Mouse (Mus musculus): ENCODE measurements at regions not wholly inside any gene's neighbourhood (a gene's known extent, or its start where the extent isn't known, plus 50 kb on each side); places are given as distances from the start of the nearest gene placed in this dataset.

GRCm38 (mm10) chr11:19073265-19073664 is 54.5 kb upstream of the Meis1 start:
- DNase-seq (ENCODE audit: low spot score), result no peak

- no peak for DNase-seq (ENCODE audit: low spot score)
Observed at GRCm38 (mm10) chr11:19073887-19074564, 55.2 kb upstream of the Meis1 start.

DNA sequence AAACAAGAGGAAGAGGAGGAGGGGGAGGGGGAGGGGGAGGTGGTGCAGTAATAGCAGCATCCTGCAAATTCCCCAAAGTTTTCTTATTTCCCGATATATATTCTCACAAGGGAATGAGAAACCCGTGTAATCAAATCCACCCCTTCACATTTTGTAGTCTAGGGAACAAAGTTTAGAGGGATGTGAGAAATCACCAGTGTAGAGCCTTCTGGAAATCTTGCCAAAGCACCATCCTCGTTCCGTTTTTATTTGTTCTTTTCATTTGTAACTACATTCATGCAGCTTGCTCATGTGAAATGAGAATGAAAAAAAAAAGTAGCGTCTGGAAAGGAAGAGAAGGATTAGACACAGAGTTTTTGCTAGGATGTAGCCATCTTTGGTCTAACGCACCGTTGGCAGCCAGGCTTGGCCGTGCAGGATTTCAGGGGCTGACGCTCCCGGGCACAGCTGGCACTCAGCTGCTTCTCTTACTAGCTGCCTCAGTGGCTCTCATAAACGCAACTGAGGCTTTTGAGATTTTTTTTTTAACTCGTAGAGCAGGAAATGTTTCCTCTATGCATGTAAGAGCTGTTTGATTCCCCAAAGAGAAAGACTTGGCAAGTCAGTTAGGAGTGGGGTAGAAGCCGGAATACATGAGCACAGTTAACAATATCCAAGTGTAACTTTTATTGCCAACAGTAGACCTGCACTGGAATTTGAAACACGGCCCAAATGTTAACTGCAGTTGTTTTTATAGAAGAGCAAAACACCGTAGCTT is 72.5 kb upstream of the Meis1 start:
- no peak for DNase-seq (ENCODE audit: low spot score)

GRCm38 (mm10) chr11:19092967-19093745 is 74.4 kb upstream of the Meis1 start:
- no peak for DNase-seq (ENCODE audit: low spot score)

DNA sequence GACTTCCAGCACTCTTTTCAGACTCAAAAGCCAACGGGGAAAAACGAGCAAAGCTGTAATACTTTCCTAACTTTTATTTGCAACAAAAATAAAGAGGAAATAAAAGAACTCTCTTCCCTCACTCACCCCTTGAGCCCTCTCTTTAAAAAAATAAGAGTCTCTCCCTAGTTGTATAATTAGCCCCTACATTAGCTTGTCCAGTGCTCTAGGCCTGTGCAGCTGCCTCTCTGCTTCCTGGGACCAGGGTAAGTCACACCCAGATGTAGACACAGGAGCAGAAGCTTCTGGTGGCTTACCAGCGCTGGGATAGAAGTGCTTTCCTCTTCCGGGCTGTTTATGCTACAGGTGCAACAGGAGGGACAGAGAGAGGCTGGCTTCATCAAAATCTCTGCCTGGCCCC is 75.0 kb upstream of the Meis1 start:
- no peak for DNase-seq (ENCODE audit: low spot score)

DNA sequence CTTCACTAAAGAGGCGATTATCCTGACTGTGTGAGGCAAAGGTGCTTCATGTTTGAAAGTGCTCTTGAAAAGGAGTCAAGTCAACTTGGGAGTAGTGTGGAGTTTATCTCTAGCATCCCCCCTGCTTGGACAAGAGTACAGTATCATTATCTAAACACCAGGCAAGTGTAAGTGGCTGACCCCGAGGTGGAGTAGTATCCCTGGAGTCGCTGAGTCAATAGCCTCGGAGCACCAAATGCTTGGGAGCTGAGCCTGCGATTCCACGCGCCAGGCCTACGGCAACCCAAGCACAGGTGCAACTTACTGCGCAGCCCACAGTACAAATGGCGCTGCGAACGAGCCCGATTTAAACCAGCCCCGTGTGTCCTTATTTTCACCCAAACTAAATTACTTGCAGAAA is 75.4 kb upstream of the Meis1 start:
- DNase-seq (ENCODE audit: low spot score), result no peak

GRCm38 (mm10) chr11:19102981-19103568 is 84.3 kb upstream of the Meis1 start:
- DNase-seq (ENCODE audit: low spot score), result no peak

GRCm38 (mm10) chr11:19107180-19107579 is 88.4 kb upstream of the Meis1 start:
- DNase-seq (ENCODE audit: low spot score), result no peak

DNA sequence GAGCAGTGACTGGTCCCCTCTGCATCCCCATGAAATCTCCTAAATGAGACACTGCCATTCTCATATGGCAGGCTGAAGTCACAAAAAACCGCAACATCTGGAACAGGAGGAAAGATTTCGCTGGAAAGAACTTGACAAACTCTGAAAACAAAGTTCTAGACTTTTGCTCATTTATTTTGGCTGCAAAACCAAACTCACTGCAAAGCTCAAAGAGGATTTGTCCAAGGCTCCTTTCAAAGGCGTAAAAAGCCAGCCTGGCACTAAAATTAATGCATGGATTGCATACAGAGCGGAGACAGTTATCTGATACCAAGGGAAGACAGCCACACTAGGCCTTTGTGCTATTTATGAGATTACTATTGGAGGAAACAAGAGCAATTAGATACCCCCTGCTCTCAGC is 90.3 kb upstream of the Meis1 start:
- no peak for DNase-seq (ENCODE audit: low spot score)

- peak; percentile 84 for DNase-seq (ENCODE audit: low spot score)
Observed at GRCm38 (mm10) chr11:19111916-19112575, 93.3 kb upstream of the Meis1 start.

DNA sequence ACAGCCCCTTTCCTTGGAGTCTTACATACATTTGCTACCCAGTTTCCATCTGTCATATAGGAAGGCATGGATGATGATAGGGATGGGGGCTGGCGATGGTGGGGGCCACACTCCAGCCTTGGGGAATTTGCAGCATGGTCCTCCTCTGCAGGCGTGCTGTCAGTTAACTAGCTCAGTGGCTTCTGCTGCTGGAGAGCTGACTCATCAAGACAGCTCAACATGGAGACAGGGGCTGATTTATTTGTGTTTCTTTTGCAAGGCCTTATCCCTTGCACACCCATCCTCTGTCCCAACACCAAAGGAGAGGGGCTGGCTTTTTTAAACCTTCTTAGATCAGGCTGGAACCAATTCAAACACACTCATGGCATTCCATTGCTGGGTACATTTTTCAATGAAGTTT is 98.3 kb upstream of the Meis1 start:
- DNase-seq (ENCODE audit: low spot score), result no peak

DNA sequence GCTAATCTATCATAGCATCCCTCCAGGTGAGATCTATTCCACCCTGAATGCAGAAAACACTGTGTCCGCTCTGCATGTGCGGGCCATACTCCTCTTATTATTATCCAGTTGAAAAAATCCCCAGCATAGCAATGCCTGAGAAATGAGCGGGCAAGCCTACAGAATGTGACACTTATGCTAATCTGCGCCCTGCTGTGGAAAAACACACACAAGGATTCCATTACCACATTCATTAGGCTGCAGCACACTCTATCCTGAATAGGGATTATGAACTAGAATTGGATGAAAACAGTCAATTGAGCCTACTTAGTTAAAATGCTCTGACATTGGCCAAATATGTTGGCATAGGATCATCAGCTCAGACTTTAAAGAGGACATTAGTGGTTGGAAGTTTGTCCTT is 99.5 kb upstream of the Meis1 start:
- no peak for DNase-seq (ENCODE audit: low spot score)

DNA sequence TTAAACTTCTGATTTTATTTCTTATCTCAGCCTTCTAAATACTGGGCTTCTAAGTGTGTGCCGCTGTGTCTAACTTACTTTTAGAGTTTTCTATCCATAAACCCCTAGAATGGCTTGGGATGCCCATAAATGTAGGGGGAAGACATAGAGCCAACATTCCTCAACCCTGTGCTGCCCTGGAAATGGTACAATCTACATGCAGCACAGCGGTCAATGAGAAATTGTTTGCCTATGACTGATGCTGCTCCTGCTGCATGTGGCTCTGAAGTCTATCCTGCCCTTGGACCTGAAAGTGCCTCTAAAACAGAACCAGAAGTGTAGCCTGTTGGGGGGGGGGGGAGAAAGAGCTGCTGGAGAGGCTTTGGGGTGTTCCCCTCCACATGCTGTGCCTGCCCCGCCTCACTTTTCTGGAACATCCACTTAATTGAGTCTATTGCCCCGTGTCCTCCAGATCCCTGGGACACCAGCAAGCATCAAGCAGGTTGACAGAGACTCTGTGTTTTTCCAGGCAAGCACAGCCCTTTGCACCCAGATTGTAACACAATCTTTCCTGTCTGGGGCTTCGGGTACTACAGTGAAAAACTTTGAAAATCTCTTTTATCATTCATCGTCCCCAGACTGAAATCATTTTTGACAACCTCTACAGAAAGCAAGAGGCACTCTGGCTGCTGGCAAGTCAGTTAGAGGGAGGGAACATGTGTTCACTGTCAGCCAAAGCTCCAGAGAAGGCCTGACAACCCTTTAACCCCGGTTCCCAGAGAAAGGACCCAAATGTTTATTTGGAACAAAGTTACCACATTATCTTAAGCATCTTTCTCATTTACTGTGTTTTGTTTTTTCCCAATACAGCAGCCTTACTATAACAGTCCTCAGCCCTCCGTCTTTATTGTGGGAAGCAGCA is 101.4 kb upstream of the Meis1 start:
- DNase-seq (ENCODE audit: low spot score), result peak; percentile 48

DNA sequence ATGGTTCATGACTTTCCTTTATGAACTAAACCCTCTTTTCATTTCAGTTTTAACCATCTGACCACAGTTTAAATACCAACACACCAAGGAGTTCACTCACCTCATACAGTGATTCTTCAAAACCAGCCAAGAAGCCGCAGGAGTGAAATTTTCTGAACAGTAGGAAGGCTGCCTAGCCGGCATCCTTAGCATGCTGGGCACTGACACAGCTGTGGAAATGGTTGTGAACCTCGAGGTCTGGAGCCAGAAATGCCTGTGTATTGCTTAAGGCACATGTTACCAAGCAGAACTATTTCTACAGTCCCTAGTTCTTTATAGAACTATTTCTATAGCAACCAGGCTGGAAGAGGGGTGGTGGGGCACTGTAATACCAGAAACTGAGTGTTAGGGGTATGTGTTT is 102.1 kb upstream of the Meis1 start:
- DNase-seq (ENCODE audit: low spot score), result peak; percentile 7

DNA sequence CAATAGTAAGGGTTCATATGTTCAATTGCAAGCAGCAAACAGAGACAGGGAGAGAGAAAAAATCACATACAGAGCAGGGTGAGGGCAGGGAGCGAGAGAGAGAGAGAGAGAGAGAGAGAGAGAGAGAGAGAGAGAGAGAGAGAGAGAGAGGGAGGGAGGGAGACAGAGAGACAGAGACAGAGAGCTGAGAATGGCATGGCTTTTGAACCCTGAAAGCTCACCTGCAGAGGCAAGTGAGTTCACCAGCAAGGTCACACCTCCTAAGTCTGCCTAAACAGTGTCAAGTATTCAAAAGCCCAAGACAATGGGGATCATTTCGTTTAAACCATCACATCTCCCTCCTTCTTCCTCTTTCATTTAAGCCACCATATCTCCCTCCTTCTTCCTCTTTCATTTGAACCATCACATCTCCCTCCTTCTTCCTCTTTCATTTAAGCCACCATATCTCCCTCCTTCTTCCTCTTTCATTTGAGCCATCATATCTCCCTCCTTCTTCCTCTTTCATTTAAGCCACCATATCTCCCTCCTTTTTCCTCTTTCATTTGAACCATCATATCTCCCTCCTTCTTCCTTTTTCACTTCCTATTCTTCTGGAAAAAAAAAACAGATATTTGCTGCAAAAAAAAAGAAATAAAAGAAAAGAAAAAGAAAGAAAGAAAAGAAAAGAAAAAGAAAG is 116.7 kb upstream of the Meis1 start:
- no peak for DNase-seq (ENCODE audit: low spot score)

- peak; percentile 42 for DNase-seq (ENCODE audit: low spot score)
Observed at GRCm38 (mm10) chr11:19138423-19138822, 119.6 kb upstream of the Meis1 start.

GRCm38 (mm10) chr11:19138831-19139230 is 120.0 kb upstream of the Meis1 start:
- DNase-seq (ENCODE audit: low spot score), result no peak

DNA sequence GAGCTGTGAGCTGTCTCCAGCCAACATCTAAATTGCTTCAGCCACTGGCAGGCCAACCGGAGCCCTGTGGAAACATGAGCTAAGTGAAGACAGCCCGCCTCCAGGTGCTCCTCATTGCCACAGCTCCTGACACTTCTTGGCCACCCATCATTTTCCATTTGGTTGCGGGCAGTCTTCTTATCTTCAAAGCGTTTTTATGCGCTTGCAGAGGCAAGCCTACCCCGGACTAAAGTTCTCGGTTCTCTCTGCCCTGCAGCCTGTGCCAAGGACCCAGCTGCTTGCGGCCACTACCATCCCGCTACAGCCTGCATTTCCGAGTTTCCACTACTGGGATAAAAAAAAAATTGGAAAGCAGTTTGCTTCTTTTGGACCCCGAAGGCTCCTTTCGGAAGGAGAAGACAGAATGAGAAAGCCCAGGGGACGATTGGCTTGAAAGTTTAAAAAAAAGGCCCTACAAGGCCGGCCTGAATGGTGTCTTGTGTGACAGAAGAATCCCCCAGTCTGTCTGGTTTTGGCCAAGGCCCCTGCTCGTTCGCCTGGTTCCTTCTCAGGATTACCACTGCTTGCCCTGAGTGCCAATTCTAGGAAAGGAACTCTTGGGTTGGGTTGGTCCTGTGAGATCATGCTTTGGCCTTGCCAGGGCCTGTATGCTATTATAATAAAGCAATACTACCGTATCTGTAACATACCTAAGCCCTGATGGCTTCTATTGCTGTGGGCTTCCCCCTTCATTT is 124.6 kb upstream of the Meis1 start:
- no peak for DNase-seq (ENCODE audit: low spot score)

DNA sequence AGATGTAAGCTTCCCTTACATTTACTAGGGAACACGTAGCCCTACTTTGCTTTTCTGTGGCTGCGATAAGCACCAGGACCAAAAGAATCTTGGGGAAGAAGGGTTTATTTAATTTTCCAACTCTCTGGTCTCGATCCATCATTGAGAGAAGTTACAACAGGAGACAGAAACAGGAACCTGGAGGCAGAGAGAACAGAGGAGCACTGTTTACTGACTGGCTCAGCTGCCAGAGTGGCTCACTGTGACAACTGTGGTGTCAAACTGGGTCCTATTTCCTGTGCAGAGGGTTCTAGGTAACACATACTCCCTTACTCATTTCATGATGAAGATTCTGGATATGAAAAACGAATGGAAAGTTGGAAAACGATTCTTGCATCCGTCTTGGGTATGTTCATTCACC is 125.7 kb upstream of the Meis1 start:
- no peak for DNase-seq (ENCODE audit: low spot score)

DNA sequence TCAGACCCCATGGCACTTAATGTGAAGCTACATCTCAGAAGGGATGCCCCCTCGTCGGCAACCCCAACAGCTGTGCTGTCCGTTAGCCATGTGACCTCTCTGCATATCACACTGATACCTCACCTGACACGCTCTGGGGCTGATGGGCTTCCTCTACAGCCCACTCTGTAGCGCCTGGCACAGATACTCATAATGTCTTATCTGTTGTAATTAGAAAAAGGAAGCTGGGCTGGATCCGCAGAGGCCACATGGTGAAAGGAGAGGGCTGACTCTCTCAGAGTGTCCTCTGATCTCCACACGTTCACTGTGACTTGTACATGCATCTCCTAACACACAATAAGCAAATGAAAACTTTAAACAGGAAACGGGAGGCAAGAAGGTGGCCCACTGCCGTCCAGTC is 126.5 kb upstream of the Meis1 start:
- DNase-seq (ENCODE audit: low spot score), result no peak

All from adipocyte (in vitro differentiated cells).